Comparison of ENCODE assay signal across 10 mouse cellular contexts in the genomic region with DNA sequence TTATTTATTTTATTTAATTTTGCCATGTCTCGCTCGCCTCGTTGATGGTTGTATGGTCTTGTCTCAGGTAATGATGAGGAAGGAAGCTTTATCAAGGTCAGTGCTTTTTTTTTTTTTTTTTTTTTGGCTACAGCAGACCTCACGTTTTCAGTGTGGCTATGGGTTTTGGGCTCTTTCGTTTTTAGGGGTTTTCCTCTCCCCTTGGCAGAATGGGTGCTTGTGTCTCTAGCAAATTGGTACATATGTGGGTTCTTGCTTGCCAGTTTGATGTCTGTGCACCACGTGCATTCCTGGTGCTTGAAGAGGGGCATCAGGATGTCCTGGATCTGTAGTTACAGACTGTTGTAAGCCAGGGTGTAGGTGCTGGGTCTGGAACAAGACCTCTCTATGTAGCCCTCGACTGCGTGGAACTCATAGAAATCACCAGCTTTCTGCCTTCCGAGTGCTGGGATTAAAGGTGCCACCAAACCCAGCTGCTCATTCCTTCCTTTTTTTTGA. TPM values are rescaled to one million over a fixed set of nuclear protein-coding genes. Genes with fewer than 3 reads are reported as not detected.
DNase-seq lines count a peak whose midpoint lies in the region; ATAC-seq lines count a peak whose summit lies in the region.
"Had no signal": no experiment of that assay in that cellular context is flagged by ENCODE, and none has a peak within 500 bp of the region (broad histone marks: within the 10 kb centered on the region; RNA-seq: fewer than 3 reads in every experiment).

No protein-coding gene starts in this region.

- ATAC-seq in kidney, embryonic 16.5 days (ENCODE audit: low FRiP score, low TSS enrichment): no peak
- ATAC-seq in embryonic facial prominence, embryonic 11.5 days (replicated peaks; ENCODE audit: insufficient number of reproducible peaks, low FRiP score, low TSS enrichment, low read depth): no peak
- no peak for ATAC-seq in intestine, embryonic 16.5 days
- no peak for ATAC-seq in neural tube, embryonic 13.5 days (ENCODE audit: low read depth)
- no peak for ATAC-seq in monocyte, adult 5-6 weeks (replicated peaks; ENCODE audit: insufficient number of reproducible peaks, low FRiP score, low TSS enrichment, poor library complexity, severe bottlenecking)

- intact Hi-C loops in left cerebral cortex, postnatal 14 days (cut with DNase I): no loop called here

- WGBS in kidney, embryonic 16.5 days: 47% methylated on average over 9 of the region's 9 CpGs
- 58% methylated on average over 9 of the region's 9 CpGs for WGBS in embryonic facial prominence, embryonic 11.5 days
- 43% methylated on average over 9 of the region's 9 CpGs for WGBS in intestine, embryonic 16.5 days
- WGBS in neural tube, embryonic 13.5 days: 59% methylated on average over 9 of the region's 9 CpGs

- H3K4me1 ChIP-seq in kidney, embryonic 16.5 days (ENCODE audit: insufficient read depth, low read length): peaks cover 25% of the 10 kb centered on the region
- no peaks in the 10 kb centered on the region; the same call in 1 of the 2 replicates for H3K4me1 ChIP-seq in embryonic facial prominence, embryonic 11.5 days (ENCODE audit: control insufficient read depth, insufficient read depth, low read length)
- H3K4me1 ChIP-seq in intestine, embryonic 16.5 days (ENCODE audit: control insufficient read depth, insufficient read depth, low read length): peaks cover 20% of the 10 kb centered on the region
- peaks cover 30% of the 10 kb centered on the region for H3K4me1 ChIP-seq in neural tube, embryonic 13.5 days (replicated peaks)

- no peaks in the 10 kb centered on the region for H3K9me3 ChIP-seq in kidney, embryonic 16.5 days (ENCODE audit: low read length)
- H3K9me3 ChIP-seq in embryonic facial prominence, embryonic 11.5 days (replicated peaks; ENCODE audit: control insufficient read depth, low read length): no peaks in the 10 kb centered on the region
- H3K9me3 ChIP-seq in intestine, embryonic 16.5 days (ENCODE audit: control insufficient read depth, low read length): no peaks in the 10 kb centered on the region
- H3K9me3 ChIP-seq in neural tube, embryonic 13.5 days: no peaks in the 10 kb centered on the region

- peak overlapping the region; percentile 92 for H3K4me2 ChIP-seq in kidney, embryonic 16.5 days (replicated peaks; ENCODE audit: low read depth, low read length)
- peak overlapping the region; percentile 89 for H3K4me2 ChIP-seq in embryonic facial prominence, embryonic 11.5 days (ENCODE audit: low read depth, low read length)
- peak overlapping the region; percentile 85 for H3K4me2 ChIP-seq in intestine, embryonic 16.5 days (ENCODE audit: low read depth, low read length)
- peak overlapping the region; percentile 97 for H3K4me2 ChIP-seq in neural tube, embryonic 13.5 days

- peaks cover 5% of the 10 kb centered on the region; the same call in 1 of the 2 replicates for H3K36me3 ChIP-seq in kidney, embryonic 16.5 days (ENCODE audit: insufficient read depth, low read length)
- H3K36me3 ChIP-seq in embryonic facial prominence, embryonic 11.5 days (replicated peaks; ENCODE audit: control insufficient read depth, insufficient read depth, low read depth, low read length): no peaks in the 10 kb centered on the region
- H3K36me3 ChIP-seq in intestine, embryonic 16.5 days (ENCODE audit: control insufficient read depth, insufficient read depth, low read length): no peaks in the 10 kb centered on the region
- H3K36me3 ChIP-seq in neural tube, embryonic 13.5 days: peaks cover 10% of the 10 kb centered on the region

- no peak overlapping the region for H3K27ac ChIP-seq in kidney, embryonic 16.5 days (ENCODE audit: low read length)
- H3K27ac ChIP-seq in embryonic facial prominence, embryonic 11.5 days (replicated peaks; ENCODE audit: low read depth, low read length): no peak overlapping the region
- no peak overlapping the region for H3K27ac ChIP-seq in intestine, embryonic 16.5 days (ENCODE audit: low read length)
- H3K27ac ChIP-seq in neural tube, embryonic 13.5 days (replicated peaks): no peak overlapping the region

- peak overlapping the region; percentile 81 for H3K9ac ChIP-seq in kidney, embryonic 16.5 days (replicated peaks; ENCODE audit: low read length)
- H3K9ac ChIP-seq in embryonic facial prominence, embryonic 11.5 days (replicated peaks; ENCODE audit: low read length): peak overlapping the region; percentile 76
- peak overlapping the region; percentile 90 for H3K9ac ChIP-seq in intestine, embryonic 16.5 days (ENCODE audit: low read depth, low read length)
- H3K9ac ChIP-seq in neural tube, embryonic 13.5 days: peak overlapping the region; percentile 91

- H3K4me3 ChIP-seq in kidney, embryonic 16.5 days (ENCODE audit: low read length): peak overlapping the region; percentile 70
- peak overlapping the region; percentile 89 for H3K4me3 ChIP-seq in embryonic facial prominence, embryonic 11.5 days (ENCODE audit: low read depth, low read length)
- peak overlapping the region; percentile 92 for H3K4me3 ChIP-seq in intestine, embryonic 16.5 days (ENCODE audit: low read length)
- peak overlapping the region; percentile 96 for H3K4me3 ChIP-seq in neural tube, embryonic 13.5 days

- H3K27me3 ChIP-seq in kidney, embryonic 16.5 days (ENCODE audit: insufficient read depth, low read length): no peaks in the 10 kb centered on the region
- no peaks in the 10 kb centered on the region for H3K27me3 ChIP-seq in embryonic facial prominence, embryonic 11.5 days (ENCODE audit: control insufficient read depth, insufficient read depth, low read length)
- H3K27me3 ChIP-seq in intestine, embryonic 16.5 days (replicated peaks; ENCODE audit: control insufficient read depth, insufficient read depth, low read length): no peaks in the 10 kb centered on the region
- no peaks in the 10 kb centered on the region for H3K27me3 ChIP-seq in neural tube, embryonic 13.5 days

- DNase-seq in kidney, postnatal 4 days: no peak
- no peak for DNase-seq in embryonic facial prominence, embryonic 11.5 days (ENCODE audit: low spot score)
- DNase-seq in left cerebral cortex, postnatal 14 days (ENCODE audit: low spot score in 2 of 2): no peak
- DNase-seq in cerebellum, postnatal 10 days: no peak
- DNase-seq: kidney, adult 9 months; right cerebral cortex, postnatal 14 days had no signal

RNA-seq across cellular contexts. Expression of gene Naa25, which starts 1.3 kb away (rescaled TPM):
- 46.5 and 47.5 TPM in 2 replicates for polyA plus RNA-seq in kidney, embryonic 16.5 days (2015; fragmentation: Nextera tagmentation; extraction: Ambion mirVana)
- polyA plus RNA-seq in embryonic facial prominence, embryonic 11.5 days (2014; fragmentation: Nextera tagmentation; extraction: Ambion mirVana): 47.8 and 51.8 TPM in 2 replicates
- 45.9 and 48.3 TPM in 2 replicates for polyA plus RNA-seq in intestine, embryonic 16.5 days (2015; fragmentation: Nextera tagmentation; extraction: Ambion mirVana)
- polyA plus RNA-seq in neural tube, embryonic 13.5 days (2015; fragmentation: Nextera tagmentation; extraction: Ambion mirVana): 46.7 and 53.9 TPM in 2 replicates
- total RNA-seq in left cerebral cortex, postnatal 14 days (2021): 10 to 100 TPM; 45.8 to 48.0 TPM
- 11.7 to 38.6 TPM (median 24.4 TPM) in 3 replicates for total RNA-seq in monocyte, adult 5-6 weeks (2017)

RNA-seq across cellular contexts. Expression of gene Trafd1, which starts 13.6 kb away (rescaled TPM):
- 60.6 and 67.1 TPM in 2 replicates for polyA plus RNA-seq in kidney, embryonic 16.5 days (2015; fragmentation: Nextera tagmentation; extraction: Ambion mirVana)
- polyA plus RNA-seq in embryonic facial prominence, embryonic 11.5 days (2014; fragmentation: Nextera tagmentation; extraction: Ambion mirVana): 62.1 and 69.5 TPM in 2 replicates
- 56.9 and 57.2 TPM in 2 replicates for polyA plus RNA-seq in intestine, embryonic 16.5 days (2015; fragmentation: Nextera tagmentation; extraction: Ambion mirVana)
- polyA plus RNA-seq in neural tube, embryonic 13.5 days (2015; fragmentation: Nextera tagmentation; extraction: Ambion mirVana): 119 and 130 TPM in 2 replicates
- total RNA-seq in left cerebral cortex, postnatal 14 days (2021): 10 to 100 TPM; 90.1 to 95.7 TPM
- 146 to 183 TPM (median 155 TPM) in 3 replicates for total RNA-seq in monocyte, adult 5-6 weeks (2017)

RNA-seq across cellular contexts. Expression of gene Tmem116, which starts 52.7 kb away (rescaled TPM):
- polyA plus RNA-seq in kidney, embryonic 16.5 days (2015; fragmentation: Nextera tagmentation; extraction: Ambion mirVana): 11.5 and 14.0 TPM in 2 replicates
- 0.45 and 0.96 TPM in 2 replicates for polyA plus RNA-seq in embryonic facial prominence, embryonic 11.5 days (2014; fragmentation: Nextera tagmentation; extraction: Ambion mirVana)
- polyA plus RNA-seq in intestine, embryonic 16.5 days (2015; fragmentation: Nextera tagmentation; extraction: Ambion mirVana): 4.2 and 4.4 TPM in 2 replicates
- polyA plus RNA-seq in neural tube, embryonic 13.5 days (2015; fragmentation: Nextera tagmentation; extraction: Ambion mirVana): 1.8 and 2.1 TPM in 2 replicates
- 1 to 10 TPM; 5.7 to 6.8 TPM for total RNA-seq in left cerebral cortex, postnatal 14 days (2021)
- total RNA-seq in monocyte, adult 5-6 weeks (2017): 0.53 TPM in 1 of 3 replicates, not detected in the others

RNA-seq across cellular contexts. Expression of gene Erp29, which starts 53.3 kb away (rescaled TPM):
- 203 and 208 TPM in 2 replicates for polyA plus RNA-seq in kidney, embryonic 16.5 days (2015; fragmentation: Nextera tagmentation; extraction: Ambion mirVana)
- polyA plus RNA-seq in embryonic facial prominence, embryonic 11.5 days (2014; fragmentation: Nextera tagmentation; extraction: Ambion mirVana): 102 and 110 TPM in 2 replicates
- polyA plus RNA-seq in intestine, embryonic 16.5 days (2015; fragmentation: Nextera tagmentation; extraction: Ambion mirVana): 183 and 202 TPM in 2 replicates
- polyA plus RNA-seq in neural tube, embryonic 13.5 days (2015; fragmentation: Nextera tagmentation; extraction: Ambion mirVana): 171 and 174 TPM in 2 replicates
- total RNA-seq in left cerebral cortex, postnatal 14 days (2021): 100 to 1,000 TPM; 152 to 170 TPM
- total RNA-seq in monocyte, adult 5-6 weeks (2017): 290 to 464 TPM (median 461 TPM) in 3 replicates
